Mouse (Mus musculus) splenic B cell, adult 2 months (primary cell): Measurements from ENCODE around the gene Vstm4.

Experiments
- DNase-seq: peaks from one replicate; pipeline ENCODE4 v3.0.0-alpha.2; 2011; ENCODE audit warnings: low read depth, low spot score
- H3K27me3 ChIP-seq: 2 replicates; pipeline ENCODE4 v1.6.1; 2012; ENCODE audit warnings: mild to moderate bottlenecking, low read length, moderate library complexity, mixed read lengths; ENCODE audit not compliant: control insufficient read depth, poor library complexity, insufficient read depth, severe bottlenecking
- H3K36me3 ChIP-seq: 2 replicates; pipeline ENCODE4 v1.6.1; 2012; ENCODE audit warnings: mild to moderate bottlenecking, low read length, moderate library complexity, mixed read lengths; ENCODE audit not compliant: control insufficient read depth, poor library complexity, insufficient read depth, severe bottlenecking

The Vstm4 gene

GRCm38 (mm10) chr14:32881693-32882092 lies 25.1 kb downstream of the Vstm4 start:
- Histone ChIP-seq H3K27me3 (no peaks in the 10 kb centered on the region), H3K36me3 (no peaks in the 10 kb centered on the region)
- no peak for DNase-seq

- no peaks in the 10 kb centered on the region for H3K27me3 ChIP-seq
- DNase-seq: no peak
- no peaks in the 10 kb centered on the region for H3K36me3 ChIP-seq
These were observed 32.5 kb downstream of the Vstm4 start for GRCm38 (mm10) chr14:32888876-32889674.

GRCm38 (mm10) chr14:32894341-32894853 lies 37.8 kb downstream of the Vstm4 start:
- Histone ChIP-seq H3K27me3 (no peaks in the 10 kb centered on the region), H3K36me3 (no peaks in the 10 kb centered on the region)
- no peak for DNase-seq

GRCm38 (mm10) chr14:32894878-32895277 lies 38.3 kb downstream of the Vstm4 start:
- no peaks in the 10 kb centered on the region for H3K36me3 ChIP-seq
- no peaks in the 10 kb centered on the region for H3K27me3 ChIP-seq
- DNase-seq: no peak

- no peaks in the 10 kb centered on the region for H3K27me3 ChIP-seq
- H3K36me3 ChIP-seq: no peaks in the 10 kb centered on the region
- no peak for DNase-seq
These were observed 40.3 kb downstream of the Vstm4 start for GRCm38 (mm10) chr14:32896896-32897295.

- Histone ChIP-seq H3K27me3 (no peaks in the 10 kb centered on the region), H3K36me3 (no peaks in the 10 kb centered on the region)
- no peak for DNase-seq
These were observed 46.6 kb downstream of the Vstm4 start for GRCm38 (mm10) chr14:32903203-32903602.

GRCm38 (mm10) chr14:32906545-32906944 lies 50.0 kb downstream of the Vstm4 start:
- DNase-seq: no peak
- H3K27me3 ChIP-seq: no peaks in the 10 kb centered on the region
- H3K36me3 ChIP-seq: no peaks in the 10 kb centered on the region

- H3K27me3 ChIP-seq: no peaks in the 10 kb centered on the region
- no peak for DNase-seq
- H3K36me3 ChIP-seq: no peaks in the 10 kb centered on the region
These were observed 52.6 kb downstream of the Vstm4 start for GRCm38 (mm10) chr14:32909112-32909511.

GRCm38 (mm10) chr14:32911187-32911586 lies 54.6 kb downstream of the Vstm4 start:
- DNase-seq: no peak
- no peaks in the 10 kb centered on the region for H3K36me3 ChIP-seq
- H3K27me3 ChIP-seq: no peaks in the 10 kb centered on the region

DNA sequence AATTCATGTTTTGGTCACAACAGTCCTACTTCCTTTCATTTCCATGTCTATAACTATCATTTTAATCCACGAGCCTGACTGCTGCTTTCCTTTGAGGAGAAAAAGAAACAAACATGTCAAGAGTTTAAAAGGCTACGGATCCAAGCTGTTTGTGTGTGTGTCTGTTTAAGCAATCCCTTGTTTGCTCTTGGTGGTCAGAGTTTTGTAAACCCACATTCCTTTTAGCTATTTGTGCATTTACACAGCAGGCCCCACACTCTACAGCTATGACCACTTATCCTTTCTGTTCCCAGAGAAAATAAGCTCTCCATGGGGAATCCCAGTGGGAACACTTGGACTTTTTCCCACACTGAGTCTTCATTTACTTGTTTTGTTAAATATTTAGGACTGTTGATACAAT lies 58.8 kb downstream of the Vstm4 start:
- no peak for DNase-seq

DNA sequence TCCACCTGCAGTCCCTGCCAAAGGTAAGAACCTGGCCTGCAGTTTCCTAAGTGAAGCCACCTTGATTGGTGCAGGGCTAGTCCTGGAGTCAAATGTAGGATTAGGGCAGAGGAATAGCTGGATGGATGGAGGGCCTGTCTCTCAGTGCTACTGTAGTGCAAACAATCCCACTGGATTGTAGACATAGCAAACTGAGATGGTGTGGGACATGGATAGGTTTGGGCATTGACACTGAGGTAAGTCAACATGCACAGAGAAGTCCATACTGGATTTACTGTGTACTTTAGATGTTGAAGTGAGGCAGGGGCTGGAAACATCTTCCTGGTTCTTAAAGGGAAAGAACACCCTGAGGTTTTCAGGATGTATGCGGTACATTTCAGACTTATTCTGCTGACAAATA lies 61.4 kb downstream of the Vstm4 start:
- no peak for DNase-seq
- Histone ChIP-seq H3K36me3 (no peaks in the 10 kb centered on the region), H3K27me3 (no peaks in the 10 kb centered on the region)

More for the DNA sequence above, 58.8 kb downstream of the Vstm4 start:
- no peaks in the 10 kb centered on the region for H3K36me3 ChIP-seq
- no peaks in the 10 kb centered on the region for H3K27me3 ChIP-seq

GRCm38 (mm10) chr14:32923871-32924270 lies 67.3 kb downstream of the Vstm4 start:
- no peak for DNase-seq
- no peaks in the 10 kb centered on the region for H3K27me3 ChIP-seq

GRCm38 (mm10) chr14:32931709-32932108 lies 75.2 kb downstream of the Vstm4 start:
- no peak for DNase-seq
- H3K36me3 ChIP-seq: no peaks in the 10 kb centered on the region
- H3K27me3 ChIP-seq: no peaks in the 10 kb centered on the region

More at GRCm38 (mm10) chr14:32923871-32924270, 67.3 kb downstream of the Vstm4 start:
- H3K36me3 ChIP-seq: no peaks in the 10 kb centered on the region

- Histone ChIP-seq H3K27me3 (no peaks in the 10 kb centered on the region), H3K36me3 (no peaks in the 10 kb centered on the region)
- no peak for DNase-seq
These were observed 75.7 kb downstream of the Vstm4 start for GRCm38 (mm10) chr14:32932220-32932619.

DNA sequence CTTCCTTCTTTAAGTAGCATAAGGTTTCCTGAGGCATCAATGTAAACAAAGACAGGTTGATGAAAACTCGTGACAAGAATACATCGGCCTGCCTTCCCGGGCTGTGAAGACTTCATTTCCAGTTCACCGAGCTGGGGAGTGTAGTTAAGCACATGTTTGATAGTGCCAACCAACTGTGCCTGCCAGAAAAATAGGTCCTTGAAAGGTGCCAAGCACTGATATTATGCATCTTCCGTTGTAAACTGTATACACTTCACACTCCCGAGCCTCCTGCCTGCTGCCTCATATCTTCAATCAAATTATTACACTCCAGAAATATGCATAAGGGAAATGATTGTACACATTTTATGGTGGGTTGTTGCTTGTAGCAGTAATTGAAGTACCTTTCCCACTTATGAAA lies 77.5 kb downstream of the Vstm4 start:
- H3K36me3 ChIP-seq: no peaks in the 10 kb centered on the region
- H3K27me3 ChIP-seq: no peaks in the 10 kb centered on the region
- no peak for DNase-seq
